Mouse (Mus musculus): ENCODE data around the gene AI481877.
"Not testable (repeated sequence)": the region's sequence is repeated elsewhere in the genome, so short reads cannot be mapped to it uniquely, and the experiment has no call there.

Gene AI481877

GRCm38 (mm10) chr4:59138507-59139033 is at the start of gene AI481877:
Gene AI481877 (minus strand): TSS chr4:59138983.
- not testable (repeated sequence) for DNase-seq

GRCm38 (mm10) chr4:59188474-59188801 is 49.7 kb upstream of the AI481877 start:
- DNase-seq = no peak

- DNase-seq = peak; percentile 15
Measured at GRCm38 (mm10) chr4:59187289-59187688, 48.5 kb upstream of the AI481877 start.

GRCm38 (mm10) chr4:59185671-59186070 is 46.9 kb upstream of the AI481877 start:
- no peak for DNase-seq

- no peak for DNase-seq
Measured at GRCm38 (mm10) chr4:59181320-59182271, 42.8 kb upstream of the AI481877 start.

- no peak for DNase-seq
Measured at GRCm38 (mm10) chr4:59177566-59177965, 38.8 kb upstream of the AI481877 start.

GRCm38 (mm10) chr4:59175929-59176328 is 37.1 kb upstream of the AI481877 start:
- DNase-seq = no peak

GRCm38 (mm10) chr4:59175003-59175402 is 36.2 kb upstream of the AI481877 start:
- DNase-seq = no peak

- no peak for DNase-seq
Measured at GRCm38 (mm10) chr4:59173181-59173922, 34.6 kb upstream of the AI481877 start.

- DNase-seq = no peak
Measured at GRCm38 (mm10) chr4:59172616-59173015, 33.8 kb upstream of the AI481877 start.

GRCm38 (mm10) chr4:59169981-59170380 is 31.2 kb upstream of the AI481877 start:
- DNase-seq = no peak

- DNase-seq = no peak
Measured at GRCm38 (mm10) chr4:59167251-59167847, 28.6 kb upstream of the AI481877 start.

GRCm38 (mm10) chr4:59164034-59164433 is 25.3 kb upstream of the AI481877 start:
- DNase-seq = no peak

- no peak for DNase-seq
Measured at GRCm38 (mm10) chr4:59160959-59161670, 22.3 kb upstream of the AI481877 start.

- DNase-seq = no peak
Measured at GRCm38 (mm10) chr4:59160289-59160688, 21.5 kb upstream of the AI481877 start.

- DNase-seq = no peak
Measured at GRCm38 (mm10) chr4:59157654-59158053, 18.9 kb upstream of the AI481877 start.

GRCm38 (mm10) chr4:59156897-59157592 is 18.3 kb upstream of the AI481877 start:
- no peak for DNase-seq

GRCm38 (mm10) chr4:59151953-59152352 is 13.2 kb upstream of the AI481877 start:
- DNase-seq = no peak

GRCm38 (mm10) chr4:59150907-59151306 is 12.1 kb upstream of the AI481877 start:
- DNase-seq = no peak

GRCm38 (mm10) chr4:59149043-59149442 is 10.3 kb upstream of the AI481877 start:
- no peak for DNase-seq

- no peak for DNase-seq
Measured at GRCm38 (mm10) chr4:59128935-59129334, 9.8 kb downstream of the AI481877 start.

- DNase-seq = no peak
Measured at GRCm38 (mm10) chr4:59125053-59125452, 13.7 kb downstream of the AI481877 start.
